Mouse (Mus musculus): ENCODE measurements at regions not wholly inside any gene's neighbourhood (a gene's known extent, or its start where the extent isn't known, plus 50 kb on each side); places are given as distances from the start of the nearest gene placed in this dataset.
"Not testable (repeated sequence)": the region's sequence is repeated elsewhere in the genome, so short reads cannot be mapped to it uniquely, and the experiment has no call there.

GRCm38 (mm10) chr14:109035171-109035570, 121.2 kb upstream of the Slitrk1 start:
- ChIA-PET POLR2A (no interaction called here), CTCF (no interaction called here)

- CTCF ChIA-PET, POLR2A ChIA-PET: not testable (repeated sequence)
Observed at GRCm38 (mm10) chr14:108994919-108995318, 81.0 kb upstream of the Slitrk1 start.

DNA sequence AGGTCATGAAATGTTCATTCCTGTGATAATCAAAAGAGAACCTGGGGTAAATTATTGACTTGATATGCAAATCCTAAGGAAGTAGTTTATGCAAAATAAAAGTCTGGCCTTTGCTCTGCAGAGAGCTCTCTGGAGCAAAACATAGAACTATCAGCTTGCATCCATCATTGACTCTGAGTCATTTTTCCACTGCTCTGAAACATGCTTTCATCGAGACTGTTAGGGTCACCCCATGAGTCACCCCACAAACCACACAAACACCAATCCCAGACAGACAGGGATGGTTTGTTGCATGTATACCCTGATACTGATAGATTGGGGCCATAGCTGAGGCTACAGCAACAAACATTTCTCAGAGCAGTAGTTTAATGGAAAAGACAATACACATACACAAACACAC, 62.9 kb upstream of the Slitrk1 start:
- CTCF ChIA-PET = no interaction called here
- POLR2A ChIA-PET = interaction anchor here in 1 of 4 experiments (0.6 kb wide), 1 partner anchor 17 kb away, joined by 3 read pairs; no protein-coding TSS in a partner anchor

DNA sequence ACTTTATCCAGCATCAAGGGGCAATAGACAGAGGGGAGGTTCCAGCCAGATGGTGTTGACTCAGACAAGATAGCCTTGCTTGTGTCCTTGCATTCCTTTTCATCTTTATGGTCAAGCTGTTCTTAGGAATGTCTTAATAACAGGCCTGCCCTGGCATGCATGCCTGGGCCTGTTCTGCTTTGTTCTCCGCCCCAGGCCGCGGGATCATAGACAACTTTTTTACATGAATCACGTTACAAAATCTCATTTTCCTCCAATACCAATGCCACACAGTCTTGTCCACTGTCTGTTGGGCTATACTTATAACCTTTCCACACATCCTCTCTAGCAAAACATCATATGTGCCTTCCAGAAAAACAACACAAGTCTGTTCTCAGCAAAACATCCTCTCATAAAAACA, 60.1 kb upstream of the Slitrk1 start:
- ChIA-PET POLR2A (no interaction called here), CTCF (no interaction called here)
